Mouse (Mus musculus): ENCODE measurements at regions not wholly inside any gene's neighbourhood (a gene's known extent, or its start where the extent isn't known, plus 50 kb on each side); places are given as distances from the start of the nearest gene placed in this dataset.
"Not testable (repeated sequence)": the region's sequence is repeated elsewhere in the genome, so short reads cannot be mapped to it uniquely, and the experiment has no call there.

DNA sequence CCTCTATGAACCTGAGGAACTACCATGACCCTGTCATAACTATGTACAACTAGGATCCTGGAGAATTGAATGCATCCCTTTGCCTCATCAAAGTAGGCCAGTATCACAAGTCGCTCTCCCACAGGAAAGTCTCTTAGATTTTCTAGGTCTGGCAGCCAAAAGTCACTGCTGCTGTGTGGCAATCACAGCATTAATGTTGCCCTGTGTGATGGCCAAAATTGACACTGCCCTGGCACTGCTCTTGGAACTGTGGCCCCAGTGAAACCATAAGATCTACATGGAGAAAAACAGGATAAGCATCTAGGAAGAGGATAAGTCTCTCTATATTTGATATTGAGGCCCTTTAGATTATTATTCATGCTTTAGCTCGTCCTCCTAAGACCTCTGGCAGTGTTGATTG is 465.7 kb downstream of the Adam6a start:
- no peak for DNase-seq (ENCODE audit: low spot score)

DNA sequence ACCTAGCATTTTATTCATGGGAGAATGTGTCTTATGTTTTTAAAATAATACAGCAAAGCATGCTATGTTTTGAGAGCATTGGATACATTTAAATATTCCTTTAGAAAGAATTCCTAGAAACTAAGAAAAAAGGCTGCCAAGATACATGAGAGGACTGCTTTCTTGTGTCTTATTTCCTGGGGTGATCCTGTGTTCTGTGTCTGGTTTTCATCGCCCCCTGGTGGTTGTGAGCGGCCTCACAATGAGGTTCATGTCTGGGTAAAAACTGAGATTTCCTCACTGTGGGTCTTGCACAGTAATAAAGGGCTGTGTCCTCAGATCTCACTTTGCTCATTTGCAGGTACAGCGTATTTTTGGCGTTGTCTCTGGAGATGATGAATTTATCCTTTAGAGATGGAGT is 469.2 kb downstream of the Adam6a start:
- DNase-seq (ENCODE audit: low spot score): peak; percentile 86

DNA sequence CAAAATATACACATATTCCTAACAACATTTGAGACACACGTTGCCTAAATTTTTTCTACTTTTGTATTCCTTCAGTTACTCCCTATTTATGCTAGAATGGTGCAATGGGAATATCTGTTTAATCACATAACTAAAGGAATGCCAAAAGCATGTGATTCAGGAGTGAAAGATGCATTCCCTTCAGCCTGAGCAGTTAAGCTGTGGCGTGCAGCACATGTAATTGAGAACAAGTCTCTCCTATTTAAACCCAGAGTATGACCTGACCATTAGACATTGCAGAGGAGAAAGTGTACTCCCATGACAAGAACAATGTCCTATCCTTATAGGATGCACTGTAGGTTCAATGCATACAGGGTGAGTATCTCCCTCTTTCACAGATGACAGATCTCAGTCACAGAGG is 493.3 kb downstream of the Adam6a start:
- DNase-seq (ENCODE audit: low spot score): not testable (repeated sequence)

DNA sequence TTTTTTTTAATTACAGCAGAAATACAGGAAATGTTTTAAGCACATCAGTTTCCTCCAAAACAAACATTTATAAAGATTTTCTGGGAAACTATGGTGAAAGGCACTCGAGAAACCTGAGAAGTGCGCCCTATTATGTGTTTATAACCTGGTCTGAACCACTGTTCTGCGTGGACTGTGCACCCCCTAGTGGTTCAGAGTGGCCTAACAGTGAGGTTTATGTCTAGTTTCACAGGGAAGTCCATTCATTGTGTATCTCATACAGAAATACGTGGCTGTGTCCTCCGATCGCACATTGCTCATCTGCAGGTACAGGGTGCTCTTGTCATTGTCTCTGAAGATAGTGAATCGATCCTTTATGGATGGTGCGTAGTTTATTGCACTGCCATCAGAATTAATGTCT is 504.3 kb downstream of the Adam6a start:
- not testable (repeated sequence) for DNase-seq (ENCODE audit: low spot score)

DNA sequence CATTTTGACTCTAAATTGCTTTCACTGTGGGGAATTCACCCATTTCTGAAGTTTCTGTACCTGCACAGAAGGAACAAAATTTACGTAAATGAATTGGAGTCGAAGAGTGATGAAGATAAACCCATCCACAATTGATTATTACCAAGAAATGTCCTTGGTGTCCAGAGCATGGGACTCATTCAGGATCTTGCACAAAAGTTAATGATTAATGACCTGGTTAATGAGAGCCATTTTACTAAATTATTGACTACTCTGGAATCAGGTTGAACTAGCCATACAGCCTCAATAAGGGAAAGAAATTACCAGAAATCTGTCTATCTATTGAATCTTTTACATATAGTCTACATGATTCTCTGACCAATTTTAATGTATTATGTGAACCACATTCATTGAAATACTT is 509.6 kb downstream of the Adam6a start:
- no peak for DNase-seq (ENCODE audit: low spot score)

DNA sequence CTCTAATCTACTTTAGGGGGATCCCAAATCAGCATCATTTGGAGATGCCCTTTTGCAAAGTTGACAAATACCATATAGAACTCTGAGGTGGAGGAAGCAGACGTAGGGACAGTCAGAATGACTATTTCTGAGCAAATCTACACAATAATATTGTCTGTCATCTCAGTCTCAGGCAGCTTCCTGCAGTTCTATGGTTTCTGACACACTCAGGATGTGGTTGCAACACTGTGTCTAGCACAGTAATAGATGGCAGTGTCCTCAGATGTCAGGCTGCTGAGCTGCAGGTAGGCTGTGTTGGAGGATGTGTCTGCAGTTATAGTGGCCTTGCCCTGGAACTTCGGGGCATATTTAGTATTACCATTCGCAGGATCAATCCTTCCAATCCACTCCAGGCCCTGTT is 515.9 kb downstream of the Adam6a start:
- DNase-seq (ENCODE audit: low spot score): no peak

DNA sequence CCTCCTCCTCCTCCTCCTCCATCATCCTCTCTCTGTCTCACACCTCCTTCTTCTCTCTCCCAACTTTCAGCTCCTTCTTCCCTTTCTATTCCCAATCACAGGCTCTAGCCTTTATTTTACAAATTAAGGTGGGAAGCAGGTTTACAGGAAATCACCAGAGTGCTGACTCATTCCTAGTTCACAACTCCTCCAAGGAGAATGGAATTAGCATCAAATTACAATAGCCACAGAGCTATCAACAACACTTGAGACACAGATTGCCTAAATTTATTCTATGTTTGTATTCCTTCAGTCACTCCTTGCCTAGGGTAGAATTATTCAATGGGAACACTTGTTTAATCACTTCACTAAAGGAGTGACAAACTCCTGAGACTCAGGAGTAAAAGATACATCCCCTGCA is 523.5 kb downstream of the Adam6a start:
- DNase-seq (ENCODE audit: low spot score): no peak

DNA sequence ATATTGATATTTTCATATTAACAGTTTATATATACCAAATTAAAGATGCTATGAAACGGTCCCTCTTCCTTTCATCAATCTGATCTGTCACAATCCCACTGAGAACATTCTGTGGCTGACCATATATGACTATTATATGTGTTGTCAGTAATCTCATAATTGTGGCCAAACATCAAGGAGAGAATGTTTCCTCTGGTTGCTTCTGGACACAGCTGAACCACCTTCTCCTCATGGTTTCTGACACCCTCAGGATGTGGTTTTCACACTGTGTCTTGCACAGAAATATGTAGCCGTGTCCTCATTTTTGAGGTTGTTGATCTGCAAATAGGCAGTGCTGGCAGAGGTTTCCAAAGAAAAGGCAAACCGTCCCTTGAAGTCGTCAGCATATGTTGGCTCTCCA is 565.0 kb downstream of the Adam6a start:
- not testable (repeated sequence) for DNase-seq (ENCODE audit: low spot score)

DNA sequence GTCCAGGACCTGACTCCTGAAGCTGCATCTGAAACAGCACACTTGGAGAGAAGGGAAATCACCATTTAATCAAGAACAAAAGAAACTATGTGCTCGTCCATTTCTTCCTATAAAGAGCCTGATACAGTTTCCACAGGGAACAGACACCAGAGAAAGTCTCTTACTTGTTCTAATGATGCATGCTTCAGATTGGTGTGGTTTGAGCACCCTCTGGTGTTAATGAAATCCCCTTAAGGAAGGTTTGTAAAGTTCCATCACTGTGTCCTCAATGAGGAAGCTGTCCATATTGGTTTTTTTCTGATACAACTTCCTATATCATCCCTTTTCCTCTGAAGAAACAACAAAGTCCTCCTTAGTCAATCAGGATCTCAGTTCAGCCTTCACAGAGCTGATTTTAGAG is 591.2 kb downstream of the Adam6a start:
- no peak for DNase-seq (ENCODE audit: low spot score)

DNA sequence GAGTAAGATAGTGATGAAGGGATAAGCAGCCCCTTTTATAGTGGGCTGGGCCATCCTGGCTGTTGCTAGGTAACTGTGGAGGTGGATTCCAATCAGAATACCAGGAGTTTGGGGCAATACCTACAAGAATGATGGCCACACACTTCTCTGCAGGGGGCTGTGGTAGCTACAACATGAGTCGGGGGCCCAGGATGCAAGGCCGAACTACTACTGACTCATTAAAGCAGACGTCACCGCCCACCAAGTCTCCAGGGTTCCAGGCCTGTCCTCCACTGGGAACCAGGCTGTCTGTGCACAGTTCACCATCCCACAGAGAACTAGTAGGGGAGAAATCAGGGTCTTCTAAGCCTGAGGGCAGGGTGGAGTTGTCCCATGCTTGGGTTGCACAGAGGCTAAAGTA is 605.1 kb downstream of the Adam6a start:
- DNase-seq (ENCODE audit: low spot score): no peak

DNA sequence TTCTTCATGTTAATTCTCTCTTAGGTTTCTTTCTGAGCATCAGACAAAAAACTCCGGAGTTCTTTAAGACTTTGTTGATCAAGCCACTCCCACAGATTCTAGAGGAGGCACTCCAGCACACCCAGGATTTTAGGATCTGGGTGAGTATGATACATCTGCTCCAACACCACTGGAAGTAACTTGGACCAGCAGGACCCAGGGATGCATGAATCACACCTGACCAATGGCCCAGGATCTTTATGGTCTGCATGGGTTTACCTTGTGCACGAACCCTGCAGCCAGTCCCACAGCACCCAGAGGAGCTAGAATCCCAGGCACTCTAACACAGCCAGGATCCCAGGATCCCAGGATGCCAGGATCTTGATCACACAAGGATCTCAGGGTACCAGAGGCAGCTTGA is 628.6 kb downstream of the Adam6a start:
- DNase-seq (ENCODE audit: low spot score): no peak

DNA sequence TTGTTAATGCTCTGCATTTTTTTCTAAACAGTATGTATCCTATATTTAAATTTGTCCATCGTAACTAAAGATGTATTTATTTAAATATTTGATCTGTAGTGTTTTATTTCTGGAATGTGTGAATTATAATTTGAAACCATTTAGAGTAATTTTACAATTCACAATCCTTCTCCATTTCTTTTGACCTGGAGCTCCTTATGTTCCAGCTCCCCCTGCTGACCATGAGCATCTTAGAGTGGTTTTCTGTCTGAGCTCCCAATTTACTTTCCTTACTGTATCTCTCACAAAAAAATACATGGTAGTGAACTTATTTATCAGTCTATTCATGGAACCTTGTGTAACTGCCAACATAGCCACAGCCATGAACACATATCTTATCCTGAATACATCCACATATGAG is 655.8 kb downstream of the Adam6a start:
- peak; percentile 43 for DNase-seq (ENCODE audit: low spot score)

DNA sequence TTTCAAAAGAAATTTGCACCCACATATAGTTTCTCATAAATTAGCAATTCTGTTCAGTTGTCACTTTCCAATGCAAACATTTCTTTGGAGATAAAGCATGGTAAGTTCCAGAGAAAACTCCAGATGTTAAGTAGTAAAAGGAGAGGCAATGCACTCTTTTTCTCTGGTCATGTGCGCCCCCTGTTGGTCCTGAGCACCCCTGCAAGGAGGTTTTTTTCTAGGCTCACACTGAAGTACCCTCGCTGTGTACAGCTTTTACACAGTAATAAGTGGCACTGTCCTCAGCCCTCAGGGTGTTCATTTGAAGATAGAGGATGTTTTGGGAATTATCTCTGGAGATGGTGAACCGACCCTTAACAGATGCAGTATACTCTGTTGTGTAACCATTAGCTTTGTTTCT is 678.8 kb downstream of the Adam6a start:
- no peak for DNase-seq (ENCODE audit: low spot score)
